Mouse (Mus musculus): Measurements from ENCODE around the gene Ei24.

DNA sequence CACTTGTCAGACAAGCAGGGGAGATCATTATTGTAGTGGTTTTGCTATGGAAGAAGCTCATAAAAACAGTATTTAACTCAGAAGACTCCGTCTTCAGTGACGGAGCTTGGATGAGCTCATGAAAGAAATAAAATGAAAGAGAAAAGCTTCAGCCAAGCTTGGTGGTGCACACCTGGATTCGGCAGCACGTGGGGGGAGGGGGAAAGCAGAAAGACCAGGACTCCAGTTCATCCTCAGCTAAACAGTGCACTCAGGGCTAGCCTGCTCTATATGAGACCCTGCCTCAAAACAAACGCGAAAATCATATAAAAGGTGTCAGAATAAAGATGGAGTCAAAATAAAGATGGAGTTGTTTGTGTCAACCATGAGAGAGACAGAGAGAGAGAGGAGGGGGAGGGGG, 6.2 kb upstream of the Ei24 start:
- TF ChIP-seq CTCF (IDR thresholded peaks at IDR 0.05; ENCODE audit: borderline replicate concordance, extremely low read depth, insufficient read depth, insufficient read length) (no peak), POLR2A (IDR thresholded peaks at IDR 0.05; ENCODE audit: borderline replicate concordance, extremely low read depth, insufficient read depth, insufficient read length, poor library complexity, severe bottlenecking) (no peak)

Data from brain, embryonic 14.5 days (tissue).